Mouse (Mus musculus): ENCODE results near the gene Macf1. TPM values are rescaled to one million over a fixed set of nuclear protein-coding genes. Genes with fewer than 3 reads are reported as not detected.
"Not testable (repeated sequence)": the region's sequence is repeated elsewhere in the genome, so short reads cannot be mapped to it uniquely, and the experiment has no call there.

Macf1 gene
- polyA plus RNA-seq, 2 experiments = 79.8 to 103 TPM

GRCm38 (mm10) chr4:123333151-123333550 is 351.0 kb downstream of the Macf1 start:
- H3K9me3 ChIP-seq (ENCODE audit: control insufficient read depth, low read length) = no peaks in the 10 kb centered on the region
- H3K4me2 ChIP-seq (replicated peaks; ENCODE audit: low read depth, low read length, severe bottlenecking) = no peak overlapping the region
- no peak overlapping the region for H3K4me3 ChIP-seq (replicated peaks; ENCODE audit: low read length)
- no peak for DNase-seq (ENCODE audit: low spot score)
- no peaks in the 10 kb centered on the region for H3K27me3 ChIP-seq (ENCODE audit: control insufficient read depth, insufficient read depth, low read length)
- ATAC-seq (ENCODE audit: low FRiP score, low read depth) = no peak
- TF ChIP-seq POLR2A (IDR thresholded peaks at IDR 0.05; ENCODE audit: borderline replicate concordance, extremely low read depth, insufficient read depth, insufficient read length) = no peak
- no peaks in the 10 kb centered on the region for H3K4me1 ChIP-seq (ENCODE audit: control insufficient read depth, insufficient read depth, low read length)
- H3K9ac ChIP-seq (ENCODE audit: low read depth, low read length, severe bottlenecking) = no peak overlapping the region
- 92% methylated on average over 4 of the region's 4 CpGs for WGBS
- H3K27ac ChIP-seq (replicated peaks; ENCODE audit: low read depth, low read length) = no peak overlapping the region
- H3K36me3 ChIP-seq (ENCODE audit: control insufficient read depth, insufficient read depth, low read length) = no peaks in the 10 kb centered on the region

DNA sequence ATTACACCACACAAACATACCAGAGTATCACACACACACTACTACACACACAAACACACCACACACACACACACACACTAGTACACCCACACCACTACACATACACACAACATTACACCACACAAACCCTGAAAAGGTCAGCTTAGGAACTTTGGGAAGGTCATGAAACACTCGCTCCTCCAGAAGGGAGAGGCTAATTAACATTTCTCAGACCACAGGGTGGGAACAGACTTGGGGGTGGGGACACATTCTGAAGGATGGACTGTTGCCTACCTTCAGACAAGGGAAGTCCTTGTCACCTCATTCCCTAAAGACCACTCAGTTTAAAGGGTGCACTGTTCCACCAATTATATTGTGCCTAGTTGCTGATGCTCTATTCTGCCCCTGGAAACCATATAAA is 352.2 kb downstream of the Macf1 start:
- H3K4me3 ChIP-seq (replicated peaks; ENCODE audit: low read length); H3K27ac ChIP-seq (replicated peaks; ENCODE audit: low read depth, low read length); H3K27me3 ChIP-seq (ENCODE audit: control insufficient read depth, insufficient read depth, low read length); DNase-seq (ENCODE audit: low spot score); H3K9me3 ChIP-seq (ENCODE audit: control insufficient read depth, low read length); H3K4me1 ChIP-seq (ENCODE audit: control insufficient read depth, insufficient read depth, low read length); H3K9ac ChIP-seq (ENCODE audit: low read depth, low read length, severe bottlenecking); H3K4me2 ChIP-seq (replicated peaks; ENCODE audit: low read depth, low read length, severe bottlenecking); H3K36me3 ChIP-seq (ENCODE audit: control insufficient read depth, insufficient read depth, low read length); ATAC-seq (ENCODE audit: low FRiP score, low read depth): not testable (repeated sequence)
- 70% methylated on average over 1 of the region's 1 CpGs for WGBS

GRCm38 (mm10) chr4:123331326-123331725 is 352.8 kb downstream of the Macf1 start:
- no peak for TF ChIP-seq POLR2A (IDR thresholded peaks at IDR 0.05; ENCODE audit: borderline replicate concordance, extremely low read depth, insufficient read depth, insufficient read length)
- Histone ChIP-seq H3K9ac (ENCODE audit: low read depth, low read length, severe bottlenecking) (no peak overlapping the region), H3K27ac (replicated peaks; ENCODE audit: low read depth, low read length) (no peak overlapping the region), H3K4me2 (replicated peaks; ENCODE audit: low read depth, low read length, severe bottlenecking) (no peak overlapping the region), H3K27me3 (ENCODE audit: control insufficient read depth, insufficient read depth, low read length) (no peaks in the 10 kb centered on the region), H3K4me1 (ENCODE audit: control insufficient read depth, insufficient read depth, low read length) (no peaks in the 10 kb centered on the region), H3K9me3 (ENCODE audit: control insufficient read depth, low read length) (no peaks in the 10 kb centered on the region), H3K4me3 (replicated peaks; ENCODE audit: low read length) (no peak overlapping the region), H3K36me3 (ENCODE audit: control insufficient read depth, insufficient read depth, low read length) (no peaks in the 10 kb centered on the region)
- DNase-seq (ENCODE audit: low spot score) (no peak), ATAC-seq (ENCODE audit: low FRiP score, low read depth) (no peak)
- WGBS = 59% methylated on average over 5 of the region's 5 CpGs

- TF ChIP-seq POLR2A (IDR thresholded peaks at IDR 0.05; ENCODE audit: borderline replicate concordance, extremely low read depth, insufficient read depth, insufficient read length) = no peak
- no peak overlapping the region for H3K4me2 ChIP-seq (replicated peaks; ENCODE audit: low read depth, low read length, severe bottlenecking)
- no peaks in the 10 kb centered on the region for H3K27me3 ChIP-seq (ENCODE audit: control insufficient read depth, insufficient read depth, low read length)
- H3K9ac ChIP-seq (ENCODE audit: low read depth, low read length, severe bottlenecking) = no peak overlapping the region
- 71% methylated on average over 6 of the region's 6 CpGs for WGBS
- H3K4me3 ChIP-seq (replicated peaks; ENCODE audit: low read length) = no peak overlapping the region
- H3K27ac ChIP-seq (replicated peaks; ENCODE audit: low read depth, low read length) = no peak overlapping the region
- no peaks in the 10 kb centered on the region for H3K4me1 ChIP-seq (ENCODE audit: control insufficient read depth, insufficient read depth, low read length)
- no peak for DNase-seq (ENCODE audit: low spot score)
- no peak for ATAC-seq (ENCODE audit: low FRiP score, low read depth)
- H3K9me3 ChIP-seq (ENCODE audit: control insufficient read depth, low read length) = no peaks in the 10 kb centered on the region
- H3K36me3 ChIP-seq (ENCODE audit: control insufficient read depth, insufficient read depth, low read length) = no peaks in the 10 kb centered on the region
Observed at GRCm38 (mm10) chr4:123328946-123329345, 355.2 kb downstream of the Macf1 start.

DNA sequence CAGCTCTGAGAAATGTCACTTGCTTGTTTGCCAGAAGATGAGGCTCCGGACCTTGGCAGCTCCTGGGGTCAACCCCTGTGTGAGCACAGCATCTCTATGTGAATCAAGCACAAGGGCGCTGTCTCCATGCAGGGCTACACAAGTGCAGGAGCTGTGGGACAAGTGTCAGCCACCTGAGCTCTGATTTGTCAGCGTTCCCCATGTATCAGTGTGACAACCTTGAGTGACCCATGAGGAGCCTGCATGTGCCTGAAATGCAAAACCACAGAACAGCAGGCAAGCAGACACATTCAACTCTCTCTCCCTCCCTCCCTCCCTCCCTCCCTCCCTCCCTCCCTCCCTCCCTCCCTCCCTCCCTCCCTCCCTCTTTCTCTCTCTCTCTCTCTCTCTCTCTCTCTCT is 356.5 kb downstream of the Macf1 start:
- ATAC-seq (ENCODE audit: low FRiP score, low read depth) = no peak
- 48% methylated on average over 2 of the region's 3 CpGs for WGBS
- TF ChIP-seq POLR2A (IDR thresholded peaks at IDR 0.05; ENCODE audit: borderline replicate concordance, extremely low read depth, insufficient read depth, insufficient read length) = no peak

DNA sequence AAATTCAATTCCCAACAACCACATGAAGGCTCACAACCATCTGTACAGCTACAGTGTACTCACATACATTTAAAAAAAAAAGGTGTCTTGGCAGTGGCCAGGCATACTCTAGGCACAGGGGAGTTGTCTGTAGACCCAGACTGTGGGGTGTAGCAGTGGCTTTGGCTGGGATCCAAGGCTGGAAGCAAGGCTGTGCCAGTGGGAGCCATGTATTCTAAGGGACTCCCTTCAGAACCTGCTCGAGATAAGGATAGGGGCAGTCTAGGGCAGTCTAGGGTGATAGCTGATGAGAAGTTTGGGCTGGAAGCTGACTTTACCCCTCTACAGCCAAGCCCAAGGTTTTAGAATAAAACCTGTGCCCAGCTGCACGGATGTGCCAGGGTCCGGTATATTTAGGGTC is 358.1 kb downstream of the Macf1 start:
- H3K4me3 ChIP-seq (replicated peaks; ENCODE audit: low read length) = no peak overlapping the region
- WGBS = 74% methylated on average over 3 of the region's 3 CpGs
- H3K36me3 ChIP-seq (ENCODE audit: control insufficient read depth, insufficient read depth, low read length) = no peaks in the 10 kb centered on the region
- 0 out of 2 replicates have a peak, but pooled peaks cover 5% of the 10 kb centered on the region for H3K27me3 ChIP-seq (ENCODE audit: control insufficient read depth, insufficient read depth, low read length)
- H3K4me1 ChIP-seq (ENCODE audit: control insufficient read depth, insufficient read depth, low read length) = no peaks in the 10 kb centered on the region
- TF ChIP-seq POLR2A (IDR thresholded peaks at IDR 0.05; ENCODE audit: borderline replicate concordance, extremely low read depth, insufficient read depth, insufficient read length) = no peak
- DNase-seq (ENCODE audit: low spot score) = no peak
- no peak overlapping the region for H3K9ac ChIP-seq (ENCODE audit: low read depth, low read length, severe bottlenecking)
- no peaks in the 10 kb centered on the region for H3K9me3 ChIP-seq (ENCODE audit: control insufficient read depth, low read length)
- no peak overlapping the region for H3K4me2 ChIP-seq (replicated peaks; ENCODE audit: low read depth, low read length, severe bottlenecking)
- ATAC-seq (ENCODE audit: low FRiP score, low read depth) = no peak
- H3K27ac ChIP-seq (replicated peaks; ENCODE audit: low read depth, low read length) = no peak overlapping the region

More for the DNA sequence above, 356.5 kb downstream of the Macf1 start:
- no peak overlapping the region for H3K27ac ChIP-seq (replicated peaks; ENCODE audit: low read depth, low read length)
- DNase-seq (ENCODE audit: low spot score) = no peak
- H3K9ac ChIP-seq (ENCODE audit: low read depth, low read length, severe bottlenecking) = no peak overlapping the region
- H3K9me3 ChIP-seq (ENCODE audit: control insufficient read depth, low read length) = no peaks in the 10 kb centered on the region
- H3K4me3 ChIP-seq (replicated peaks; ENCODE audit: low read length) = no peak overlapping the region
- H3K27me3 ChIP-seq (ENCODE audit: control insufficient read depth, insufficient read depth, low read length) = 0 out of 2 replicates have a peak, but pooled peaks cover 5% of the 10 kb centered on the region
- H3K4me2 ChIP-seq (replicated peaks; ENCODE audit: low read depth, low read length, severe bottlenecking) = no peak overlapping the region
- H3K4me1 ChIP-seq (ENCODE audit: control insufficient read depth, insufficient read depth, low read length) = no peaks in the 10 kb centered on the region
- H3K36me3 ChIP-seq (ENCODE audit: control insufficient read depth, insufficient read depth, low read length) = no peaks in the 10 kb centered on the region

Data from limb, embryonic 14.5 days (tissue).